Mouse (Mus musculus): ENCODE results near the gene Ly6g6d.

The Ly6g6d gene

DNA sequence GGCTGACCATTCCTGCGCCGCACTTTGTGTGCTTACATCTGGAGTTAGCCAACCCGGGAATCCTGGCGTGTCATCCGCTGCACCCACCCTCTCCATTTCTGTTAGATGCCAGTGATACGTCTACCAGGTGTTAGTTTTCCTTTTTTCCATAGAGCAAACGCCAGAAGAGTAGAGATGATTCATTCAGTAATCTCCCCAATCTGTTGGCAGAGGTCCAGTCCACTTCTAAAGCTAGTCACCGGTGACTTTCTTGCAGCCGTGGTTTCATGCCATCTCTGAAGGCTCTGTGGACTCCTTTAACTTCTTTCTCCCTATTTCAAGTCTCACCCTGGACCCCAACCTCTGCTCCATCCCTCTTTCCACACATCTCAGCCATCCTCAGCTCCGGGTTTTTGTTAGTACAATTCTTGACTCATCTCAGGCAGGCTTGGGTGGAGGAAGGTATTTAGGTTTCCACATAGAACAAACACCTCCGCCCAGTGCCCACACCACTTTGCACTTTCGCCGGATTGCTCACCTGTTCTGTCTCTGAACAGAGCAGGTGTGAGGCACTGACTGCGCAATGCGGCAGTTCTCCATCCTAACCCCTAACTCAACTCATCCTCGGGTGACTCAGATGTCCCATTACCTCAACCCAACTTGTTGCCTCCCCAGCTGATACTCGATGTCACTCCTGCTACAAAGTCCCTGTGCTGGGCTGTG lies 9.5 kb downstream of the Ly6g6d start:
- no peak for DNase-seq

DNA sequence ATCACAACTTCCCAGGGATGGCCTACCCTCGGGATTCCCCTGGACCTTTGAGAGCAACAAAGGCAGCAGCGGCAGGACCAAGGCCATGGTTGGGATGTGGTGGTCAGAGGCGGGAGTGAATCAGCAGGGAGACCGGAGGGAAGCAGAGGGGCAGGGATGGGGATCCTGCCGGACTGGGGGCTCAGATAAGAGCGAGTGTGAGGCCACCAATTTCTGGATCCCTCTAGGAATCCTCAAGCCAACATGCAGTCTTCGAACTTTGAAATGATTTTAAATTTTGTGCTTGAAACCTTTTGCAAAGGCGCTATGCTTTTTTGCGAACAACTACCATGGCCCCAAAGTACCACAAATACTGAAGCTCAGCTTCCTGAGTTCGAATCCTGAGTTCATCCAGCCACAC lies 11.8 kb downstream of the Ly6g6d start, which contains the start of gene Mpig6b:
Mpig6b (minus strand) TSS at position 101 of the 400 bp plus-strand sequence.
- DNase-seq: no peak

DNA sequence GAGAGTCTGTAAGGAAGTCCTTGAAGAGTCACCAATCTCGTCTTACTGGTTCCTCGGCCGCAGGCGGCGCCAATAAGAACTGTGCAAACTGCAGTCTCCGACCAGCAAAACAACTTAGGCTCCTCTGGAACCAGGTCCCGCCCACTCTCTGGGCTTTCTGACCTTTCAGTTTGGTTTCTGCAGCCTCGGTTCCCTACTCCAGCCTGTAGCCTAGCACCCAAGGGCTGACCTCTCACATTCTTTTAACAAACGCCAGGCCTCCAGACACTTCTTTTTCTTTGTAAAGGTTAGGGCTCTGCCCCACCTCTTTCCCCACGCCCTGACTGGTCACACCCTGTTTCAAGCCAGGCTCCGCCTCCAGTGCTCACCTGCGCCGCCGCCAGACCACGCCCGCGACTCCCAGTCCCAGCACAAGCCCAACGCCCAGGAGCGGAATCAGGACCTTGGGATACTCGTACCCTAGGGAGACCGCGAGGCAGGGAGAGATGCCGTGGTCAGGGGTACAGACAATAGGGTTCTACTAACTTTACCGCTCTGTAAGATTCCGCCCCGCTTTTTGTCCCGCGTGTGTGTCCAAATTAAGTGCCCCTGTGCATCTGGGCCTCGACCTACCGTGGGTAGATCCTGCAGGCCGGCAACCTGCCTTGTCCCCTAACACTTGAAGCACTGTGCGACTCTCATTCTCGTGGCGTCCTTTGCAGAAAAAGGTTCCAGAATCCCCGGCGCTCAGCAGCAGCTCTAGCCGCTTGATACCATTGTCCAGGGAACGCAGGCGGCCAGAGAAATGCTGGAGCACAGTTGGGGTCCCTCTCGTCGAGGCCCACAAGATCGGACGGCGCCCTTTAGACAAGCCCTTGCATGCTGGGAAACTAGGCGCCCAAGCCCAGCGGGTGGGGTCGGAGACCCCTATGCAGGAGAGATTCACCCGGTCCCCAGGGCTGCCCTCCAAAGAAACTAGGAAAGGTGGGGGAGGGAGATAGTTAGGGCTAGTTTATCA lies 12.6 kb downstream of the Ly6g6d start, which contains the start of gene Ly6g6c:
Ly6g6c (plus strand) TSS at position 438 of the 997 bp plus-strand sequence.
- peak; percentile 79 to 85 for DNase-seq

DNA sequence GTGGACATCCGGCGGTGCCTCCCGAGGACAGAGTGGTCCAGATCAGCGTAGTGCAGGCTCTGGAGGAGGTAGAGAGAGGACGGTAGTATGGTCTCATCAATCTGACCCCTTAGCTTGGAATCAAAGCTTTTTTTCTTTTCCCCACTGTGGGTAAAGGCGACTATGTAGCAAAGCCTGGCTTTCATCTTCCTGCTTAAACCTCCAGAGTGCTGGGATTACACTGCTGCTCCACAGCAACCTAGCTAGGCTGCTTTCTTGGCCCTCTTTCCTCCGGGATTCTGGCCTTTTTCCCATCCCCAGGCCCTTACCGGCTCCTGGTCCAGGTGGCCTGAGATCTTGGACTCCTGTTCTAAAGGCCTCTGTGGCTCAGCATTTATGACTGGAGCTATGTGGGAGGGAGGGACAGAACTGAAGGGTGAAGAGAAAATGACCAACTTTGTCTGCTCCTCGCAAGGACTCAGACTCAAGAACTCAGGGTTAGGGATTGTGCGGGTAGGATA lies 13.4 kb downstream of the Ly6g6d start:
- no peak for DNase-seq

DNA sequence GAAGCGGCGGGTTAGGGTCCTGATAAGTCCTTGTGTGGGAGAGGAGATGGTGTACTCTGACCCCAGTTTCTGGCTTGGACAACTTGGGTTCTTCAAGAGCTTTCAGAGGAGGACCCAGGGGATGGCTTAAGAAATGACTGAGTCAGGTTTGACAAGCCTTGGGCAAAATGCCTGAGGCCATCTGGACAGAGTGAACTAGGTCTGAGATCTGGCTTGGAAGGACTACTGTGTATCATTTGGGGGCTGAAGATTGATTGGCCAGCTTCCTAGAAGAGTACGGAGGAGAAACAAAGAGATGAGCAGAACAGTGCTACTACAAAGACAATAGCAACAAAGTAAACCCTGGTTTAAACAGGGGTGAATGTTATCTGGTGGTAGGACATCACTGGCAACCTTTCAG lies 14.4 kb downstream of the Ly6g6d start:
- DNase-seq: no peak

DNA sequence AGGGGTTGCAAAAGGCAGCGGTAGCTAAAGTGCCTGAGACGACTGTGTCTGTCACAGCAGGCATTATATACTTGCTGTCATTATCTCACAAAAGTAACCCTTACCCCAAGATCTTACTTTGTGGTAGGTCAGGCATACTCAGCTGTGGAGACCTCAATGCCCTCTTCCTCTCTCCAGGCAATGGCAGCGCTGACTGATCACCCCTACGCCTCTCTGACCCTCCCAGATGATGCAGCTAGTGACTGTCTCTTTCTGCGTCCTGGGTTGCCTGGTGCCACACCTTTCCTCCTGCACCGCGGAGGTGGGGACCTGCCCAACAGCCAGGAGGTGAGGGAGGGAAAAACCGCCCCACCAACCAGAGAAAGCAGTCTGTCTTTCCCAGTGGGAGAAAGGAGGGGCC lies 16.6 kb downstream of the Ly6g6d start:
- no peak for DNase-seq

DNA sequence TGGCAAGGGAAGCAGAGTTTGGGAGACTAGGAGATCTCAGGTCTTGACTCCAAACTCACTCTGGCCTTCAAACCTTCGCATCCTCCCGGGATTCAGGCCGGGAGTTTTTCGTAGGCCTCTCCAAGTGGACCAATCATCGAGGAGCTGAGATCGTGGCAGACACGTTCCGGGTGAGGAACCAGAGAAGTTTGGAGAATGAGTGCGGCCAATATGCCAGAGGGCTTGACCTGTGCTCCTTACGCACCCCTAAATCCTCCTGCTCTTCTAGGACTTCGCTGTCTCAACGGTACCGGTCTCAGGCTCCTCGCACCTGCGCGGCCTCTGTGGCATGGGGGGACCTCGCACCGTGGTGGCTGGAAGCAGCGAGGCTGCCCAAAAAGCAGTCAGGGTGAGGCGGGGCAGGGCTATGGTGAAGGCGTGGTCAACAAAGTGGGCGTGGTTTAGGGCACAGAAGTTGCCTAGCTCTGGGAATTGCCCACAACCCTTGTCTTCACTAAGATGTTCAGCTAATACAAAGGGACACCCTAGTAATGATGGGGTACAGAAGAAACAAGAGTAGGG lies 17.0 kb downstream of the Ly6g6d start:
- peak in 1 of 2 experiments; percentile 58 for DNase-seq

DNA sequence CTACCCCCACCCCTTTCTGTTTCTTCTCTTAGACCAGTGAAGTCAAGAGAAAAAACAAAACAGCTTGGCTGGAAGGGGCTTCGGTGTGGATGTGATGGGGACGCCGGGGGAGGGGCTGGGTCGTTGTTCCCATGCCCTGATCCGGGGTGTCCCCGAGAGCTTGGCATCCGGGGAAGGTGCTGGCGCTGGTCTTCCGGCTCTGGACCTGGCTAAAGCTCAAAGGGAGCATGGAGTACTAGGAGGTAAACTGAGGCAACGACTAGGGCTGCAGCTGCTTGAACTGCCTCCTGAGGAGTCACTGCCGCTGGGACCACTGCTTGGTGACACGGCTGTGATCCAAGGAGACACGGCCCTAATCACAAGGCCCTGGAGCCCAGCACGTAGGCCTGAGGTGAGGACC lies 17.8 kb downstream of the Ly6g6d start:
- no peak for DNase-seq

DNA sequence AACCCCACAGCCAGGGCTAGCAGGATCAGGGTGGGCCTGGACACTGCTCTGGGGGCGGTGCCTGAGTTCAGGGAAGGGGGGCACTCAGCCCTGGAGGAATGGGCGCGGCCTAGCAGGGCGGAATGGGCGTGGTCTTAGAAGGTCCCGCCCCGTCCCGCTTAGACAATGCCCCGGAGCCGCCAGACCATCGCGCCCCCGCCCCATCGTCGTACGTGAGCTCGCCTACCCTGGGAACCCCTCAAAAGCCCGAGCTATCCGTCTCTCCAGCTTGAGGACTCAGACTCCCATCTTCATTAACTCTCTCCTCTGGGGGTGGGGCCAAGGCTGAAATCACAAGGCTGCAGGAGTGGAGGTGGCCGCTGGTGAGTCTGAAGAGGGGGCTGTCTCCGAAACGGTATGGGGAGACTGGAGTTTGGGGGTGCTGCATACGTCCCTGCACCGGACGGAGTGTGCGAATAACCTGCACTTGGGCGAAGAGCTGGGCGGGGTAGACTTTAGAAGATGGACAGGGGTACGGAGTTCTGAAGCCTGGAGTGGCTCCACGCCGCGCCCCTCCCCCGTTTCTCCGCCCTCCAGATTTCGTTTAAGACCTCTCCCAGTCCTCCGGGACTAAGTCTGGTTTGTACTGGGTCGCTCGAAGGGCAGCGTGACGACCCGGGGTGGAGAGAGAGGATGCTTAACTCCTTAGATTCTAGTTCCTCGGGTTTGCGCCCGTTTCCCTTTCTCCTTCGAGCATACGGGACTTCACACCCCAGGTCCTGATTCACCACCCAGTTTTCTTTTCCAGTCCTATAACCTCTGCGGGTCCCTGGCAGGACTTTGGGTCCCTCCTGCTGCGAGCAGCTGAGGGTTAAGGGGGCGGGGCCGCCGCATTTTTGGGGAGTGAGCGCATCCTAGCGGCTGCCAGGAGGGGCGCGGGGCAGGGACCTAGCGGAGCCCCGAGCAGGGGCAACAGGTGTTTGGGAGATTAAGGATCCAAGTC lies 18.7 kb downstream of the Ly6g6d start, which contains the start of gene Ddah2:
Ddah2 (plus strand) TSS at position 125 of the 982 bp plus-strand sequence.
- peak; percentile 90 to 94 for DNase-seq

DNA sequence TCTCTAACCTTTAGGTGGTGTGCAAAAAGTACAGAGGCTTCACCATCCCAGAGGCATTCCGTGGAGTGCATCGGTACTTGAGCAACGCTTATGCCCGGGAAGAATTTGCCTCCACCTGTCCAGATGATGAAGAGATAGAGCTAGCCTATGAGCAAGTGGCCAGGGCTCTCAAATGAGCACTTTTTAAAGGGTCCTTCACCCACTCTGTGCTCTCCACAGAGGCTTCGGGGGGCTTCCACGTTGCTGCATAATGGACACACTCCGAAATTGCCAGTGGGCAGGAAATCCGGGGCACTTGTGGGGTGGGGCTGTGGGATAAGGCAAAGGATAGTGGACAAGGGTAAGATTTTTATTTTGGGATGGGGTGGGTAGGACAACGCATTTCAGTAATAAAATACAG lies 19.5 kb downstream of the Ly6g6d start:
- DNase-seq: no peak

DNA sequence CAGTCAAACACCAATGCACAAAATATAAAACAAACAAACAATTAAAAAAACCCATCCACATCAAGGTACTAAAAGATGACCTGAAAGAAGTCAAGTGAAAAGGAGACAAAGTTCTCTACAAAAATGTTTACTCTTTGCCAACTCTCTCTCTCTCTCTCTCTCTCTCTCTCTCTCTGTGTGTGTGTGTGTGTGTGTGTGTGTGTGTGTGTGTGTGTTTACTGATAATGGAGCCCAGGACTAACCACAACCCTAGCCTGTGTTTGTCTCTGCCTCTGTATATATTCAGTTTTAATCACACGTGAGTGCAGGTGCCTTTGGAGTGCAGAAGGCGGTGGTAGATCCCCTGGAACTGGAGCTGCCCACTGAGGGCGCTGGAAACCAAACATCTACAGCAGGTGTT lies 20.8 kb downstream of the Ly6g6d start:
- DNase-seq: no peak

DNA sequence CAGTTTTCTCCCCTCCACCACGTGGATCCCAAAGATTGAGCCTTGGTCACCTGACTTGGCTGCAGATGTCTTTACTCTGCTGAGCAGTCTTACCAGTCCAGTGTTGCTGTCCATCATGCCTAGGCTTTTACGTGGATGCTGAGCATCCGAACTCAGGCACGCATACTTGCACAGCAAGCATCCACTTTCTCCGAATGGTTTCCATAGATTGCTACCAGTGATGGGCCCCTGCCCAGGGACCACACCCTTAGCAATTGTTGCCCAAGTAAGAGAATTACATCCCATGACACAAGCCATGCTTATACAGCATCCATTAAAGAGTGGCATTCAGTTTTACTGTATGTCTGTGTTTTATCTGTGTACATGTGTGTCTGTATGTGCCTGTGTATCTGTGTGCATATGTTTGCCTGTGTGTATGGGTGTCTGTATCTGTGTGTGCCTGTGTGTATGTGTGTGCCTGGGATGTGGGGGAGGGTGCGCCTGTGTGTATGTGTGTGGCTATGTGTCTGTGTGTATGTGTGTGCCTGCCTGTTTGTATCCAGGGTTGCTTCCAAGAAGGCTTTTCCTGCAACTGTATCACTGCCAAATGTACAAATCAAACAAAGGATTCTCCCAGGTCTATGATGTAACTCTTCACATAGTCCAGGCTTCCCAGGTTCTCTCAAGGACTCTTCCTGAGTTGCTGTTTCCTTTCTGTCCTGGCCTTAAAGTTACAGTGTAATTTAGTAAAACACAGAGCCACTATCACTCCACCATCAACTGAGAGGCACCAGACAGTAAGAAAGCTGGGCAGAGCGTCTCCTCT lies 22.0 kb downstream of the Ly6g6d start:
- peak in 1 of 2 experiments; percentile 35 for DNase-seq

DNA sequence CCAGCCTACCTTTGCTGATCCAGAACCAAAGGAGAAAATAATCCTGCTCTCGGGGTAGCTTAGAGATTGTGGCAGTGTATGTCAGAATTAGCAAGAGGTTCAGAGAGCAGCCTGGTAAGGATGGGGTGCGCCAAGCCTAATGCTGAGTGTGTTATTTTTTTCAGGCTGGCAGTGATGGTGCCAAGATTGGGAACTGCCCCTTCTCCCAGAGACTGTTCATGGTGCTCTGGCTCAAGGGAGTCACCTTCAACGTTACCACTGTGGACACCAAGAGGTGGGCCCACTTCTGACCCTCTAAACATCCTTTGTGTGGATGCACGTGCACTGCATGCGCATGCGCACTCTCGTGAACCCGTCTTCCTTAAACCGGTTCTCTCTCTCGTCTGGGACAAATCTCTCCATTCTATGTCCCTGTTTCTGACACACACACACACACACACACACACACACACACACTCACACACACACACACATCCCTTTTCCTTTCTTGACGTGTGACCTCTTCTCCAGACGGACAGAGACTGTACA lies 25.5 kb downstream of the Ly6g6d start:
- DNase-seq: no peak

DNA sequence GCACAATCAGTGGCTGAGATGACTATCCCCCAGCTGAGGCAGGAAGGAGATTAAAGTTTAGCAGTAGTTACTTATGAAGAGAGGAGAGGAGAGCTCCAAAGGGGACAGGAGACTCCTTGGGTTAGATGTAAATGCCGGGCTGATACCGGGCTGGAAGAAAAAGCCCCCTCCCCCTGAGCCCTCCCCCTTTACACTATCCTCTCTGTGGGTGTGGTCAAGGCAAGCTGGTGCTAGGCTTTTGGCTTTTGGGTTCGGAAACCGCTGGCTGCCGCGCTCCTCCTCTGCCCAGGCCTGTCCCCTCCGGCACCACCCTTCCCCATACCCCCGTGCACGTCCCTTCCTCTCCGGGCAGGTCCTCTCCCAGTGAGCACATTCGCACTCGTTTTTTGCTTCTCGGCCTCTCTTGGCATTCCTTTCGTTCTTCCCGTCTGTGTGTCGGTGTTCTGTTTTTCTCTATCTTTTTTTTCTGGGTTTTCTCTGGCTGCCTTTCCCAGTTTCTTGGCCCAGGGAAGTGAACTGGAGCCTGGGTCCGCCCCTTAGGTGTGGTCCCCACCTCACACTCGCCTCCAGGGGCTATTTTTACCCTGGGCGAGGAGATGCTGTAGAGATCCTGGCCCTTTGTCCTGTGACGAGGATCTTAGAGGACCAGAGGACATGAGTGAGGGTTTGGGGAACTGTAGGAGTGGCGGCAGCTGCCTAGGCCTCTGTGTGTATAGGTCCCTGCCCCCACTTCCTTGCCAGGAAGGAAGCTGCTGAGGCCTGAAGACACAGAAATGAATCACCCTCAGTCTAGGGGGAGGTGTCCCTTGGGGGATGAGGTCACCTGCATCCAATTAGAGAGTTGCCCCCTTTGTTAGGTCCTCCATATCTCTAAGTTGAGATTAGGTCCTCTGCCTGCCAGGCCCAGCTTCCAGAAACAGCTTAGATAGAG lies 26.4 kb downstream of the Ly6g6d start:
- DNase-seq: peak; percentile 83 to 87

DNA sequence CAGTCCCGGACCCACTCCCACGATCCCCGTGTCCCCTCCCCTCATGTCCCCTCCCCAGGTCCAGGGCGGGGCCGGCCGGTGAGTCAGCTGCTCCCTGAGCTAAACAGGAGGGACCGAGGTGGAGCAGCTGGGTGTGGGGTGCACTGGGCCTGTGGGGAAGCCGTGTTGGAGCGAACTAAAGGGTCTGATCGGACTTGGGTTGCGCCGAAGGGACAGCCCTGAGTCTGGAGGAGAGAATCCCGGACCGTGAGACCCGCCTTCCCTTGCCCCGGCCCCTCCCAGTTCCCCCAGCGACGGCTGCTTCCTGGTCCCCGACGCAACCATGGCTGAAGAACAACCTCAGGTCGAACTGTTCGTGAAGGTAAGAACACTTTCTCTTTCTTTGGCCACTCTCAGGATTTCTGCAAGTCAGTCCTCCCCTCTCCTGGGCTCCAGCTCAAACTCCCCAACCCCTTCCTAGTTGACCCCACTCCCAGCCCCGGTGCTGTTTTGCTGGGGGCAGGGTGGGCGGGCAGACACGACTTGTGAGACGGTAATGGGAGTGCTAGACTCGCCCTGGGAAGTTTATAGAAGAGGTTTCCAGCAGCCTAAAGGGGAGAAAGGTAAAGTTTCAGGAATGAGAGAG lies 27.6 kb downstream of the Ly6g6d start:
- DNase-seq: peak; percentile 83 to 89

DNA sequence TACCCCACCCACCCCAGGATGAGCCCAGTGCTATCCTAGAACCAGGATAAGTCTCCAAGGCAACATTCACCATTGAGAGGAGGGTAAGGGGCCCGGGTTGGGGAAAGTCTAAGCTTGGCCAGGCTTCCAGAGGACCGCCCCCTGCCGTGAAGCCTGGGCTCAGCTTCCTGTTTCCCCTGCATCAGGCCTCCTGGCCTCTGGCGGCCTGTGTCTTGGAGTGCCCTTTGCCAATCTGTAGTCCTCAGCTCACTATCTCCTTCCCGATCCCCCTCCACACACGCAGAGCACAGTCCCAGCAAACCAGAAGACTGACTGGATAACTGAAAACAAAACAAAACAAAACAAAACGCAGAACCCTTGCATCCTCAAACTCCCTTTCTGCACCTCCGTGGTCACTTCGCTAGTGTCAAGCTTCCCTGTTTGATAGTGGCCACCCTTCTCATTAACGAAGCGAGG lies 28.3 kb downstream of the Ly6g6d start, which contains the start of gene Clic1:
Clic1 (plus strand) TSS at position 406 of the 456 bp plus-strand sequence.
- DNase-seq: peak; percentile 54 to 74

DNA sequence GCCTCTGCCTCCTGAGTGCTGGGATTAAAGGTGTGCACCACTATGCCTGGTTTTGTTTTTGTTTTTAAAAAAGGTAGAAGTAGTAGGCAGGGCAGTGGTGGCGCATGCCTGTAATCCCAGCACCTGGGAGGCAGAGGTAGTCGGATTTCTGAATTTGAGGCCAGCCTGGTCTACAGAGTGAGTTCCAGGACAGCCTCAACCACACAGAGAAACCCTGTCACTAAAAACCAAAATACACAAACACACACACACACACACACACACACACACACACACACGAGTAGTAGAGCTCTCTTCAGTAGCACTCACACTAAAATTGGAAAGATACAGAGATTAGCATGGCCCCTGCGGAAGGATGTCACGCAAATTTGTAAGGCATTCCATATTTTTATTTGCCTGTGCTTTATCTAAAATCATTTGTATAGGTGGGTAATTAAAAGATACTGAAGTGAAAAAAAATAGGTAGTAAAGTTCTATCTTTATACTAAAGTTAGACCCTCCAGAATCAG lies 28.9 kb downstream of the Ly6g6d start:
- DNase-seq: peak in 1 of 2 experiments; percentile 13
